ENCODE assay signal across 12 mouse cellular contexts in genomic region chr16:44149002-44149767, GRCm38 (mm10). TPM values are rescaled to one million over a fixed set of nuclear protein-coding genes. Genes with fewer than 3 reads are reported as not detected.
A peak's percentile ranks its signal among the peaks of the same experiment; 100 is the strongest.
DNase-seq lines count a peak whose midpoint lies in the region; ATAC-seq and TF ChIP-seq lines count a peak whose summit lies in the region.
"Had no signal": no experiment of that assay in that cellular context is flagged by ENCODE, and none has a peak within 500 bp of the region (broad histone marks: within the 10 kb centered on the region; RNA-seq: fewer than 3 reads in every experiment).

No protein-coding gene starts in this region.

- no peaks in the 10 kb centered on the region for H3K36me3 ChIP-seq in kidney, postnatal 0 days (ENCODE audit: insufficient read depth, low read length)
- H3K36me3 ChIP-seq: liver, embryonic 13.5 days had no signal

- no peak overlapping the region for H3K9ac ChIP-seq in kidney, postnatal 0 days (ENCODE audit: low read depth, low read length)
- H3K9ac ChIP-seq: liver, embryonic 13.5 days had no signal

- H3K9me3 ChIP-seq in kidney, postnatal 0 days (replicated peaks; ENCODE audit: low read length), result no peaks in the 10 kb centered on the region
- H3K9me3 ChIP-seq: liver, embryonic 13.5 days had no signal

- H3K4me3 ChIP-seq in kidney, postnatal 0 days (replicated peaks; ENCODE audit: low read depth, low read length), result no peak overlapping the region
- H3K4me3 ChIP-seq: liver, embryonic 13.5 days had no signal

- no peak overlapping the region for H3K4me2 ChIP-seq in kidney, postnatal 0 days (ENCODE audit: low read length)
- H3K4me2 ChIP-seq: liver, embryonic 13.5 days had no signal

- no peak overlapping the region for H3K27ac ChIP-seq in kidney, postnatal 0 days
- H3K27ac ChIP-seq: liver, embryonic 13.5 days had no signal

- H3K27me3 ChIP-seq in kidney, postnatal 0 days (ENCODE audit: insufficient read depth, low read length), result no peaks in the 10 kb centered on the region
- H3K27me3 ChIP-seq: liver, embryonic 13.5 days had no signal

- ATAC-seq in kidney, postnatal 0 days (replicated peaks; ENCODE audit: low FRiP score, low read depth), result no peak

- DNase-seq in kidney, postnatal 0 days (ENCODE audit: low spot score), result no peak
- DNase-seq in kidney, postnatal 36 days, result no peak
- DNase-seq in thymus, postnatal 0 days (ENCODE audit: low spot score), result peak; percentile 29
- no peak for DNase-seq in thymus, postnatal 14 days
- DNase-seq in induced T-regulatory cell, adult 2 months (ENCODE audit: low read depth), result peak; percentile 52
- DNase-seq in right cerebral cortex, postnatal 36 days (ENCODE audit: low spot score in 2 of 2), result no peak
- no peak for DNase-seq in gastrocnemius, postnatal 25 days
- DNase-seq: adrenal gland, postnatal 25 days; embryo, embryonic 11 days; kidney, adult 8-10 months; liver, embryonic 13.5 days; thymus, adult 2 months had no signal

- no peaks in the 10 kb centered on the region for H3K4me1 ChIP-seq in kidney, postnatal 0 days (replicated peaks; ENCODE audit: insufficient read depth, low read length)

- TF ChIP-seq CTCF in kidney, postnatal 0 days (IDR thresholded peaks at IDR 0.05; ENCODE audit: low read depth), result peak; percentile 58; the same call in 1 of the 2 replicates

- 78% methylated on average over 1 of the region's 1 CpGs for WGBS in kidney, postnatal 0 days

RNA-seq across cellular contexts. Expression of gene Naa50, which starts 9.6 kb away (rescaled TPM):
- 72.8 and 80.3 TPM in 2 replicates for polyA plus RNA-seq in kidney, postnatal 0 days (2015; fragmentation: Nextera tagmentation; extraction: Ambion mirVana)
- polyA plus RNA-seq in thymus, postnatal 0 days (2015; fragmentation: Nextera tagmentation; extraction: Ambion mirVana), result 87.4 and 89.4 TPM in 2 replicates
- total RNA-seq in gastrocnemius, postnatal 25 days (2021), result 100 to 1,000 TPM; 138 to 160 TPM

RNA-seq across cellular contexts. Expression of gene Atp6v1a, which starts 9.7 kb away (rescaled TPM):
- 131 and 136 TPM in 2 replicates for polyA plus RNA-seq in kidney, postnatal 0 days (2015; fragmentation: Nextera tagmentation; extraction: Ambion mirVana)
- polyA plus RNA-seq in thymus, postnatal 0 days (2015; fragmentation: Nextera tagmentation; extraction: Ambion mirVana), result 44.0 and 47.0 TPM in 2 replicates
- 10 to 100 TPM; 19.5 to 22.4 TPM for total RNA-seq in gastrocnemius, postnatal 25 days (2021)

RNA-seq across cellular contexts. Expression of gene Usf3, which starts 23.9 kb away (rescaled TPM):
- 2.6 and 2.7 TPM in 2 replicates for polyA plus RNA-seq in kidney, postnatal 0 days (2015; fragmentation: Nextera tagmentation; extraction: Ambion mirVana)
- 2.6 and 2.9 TPM in 2 replicates for polyA plus RNA-seq in thymus, postnatal 0 days (2015; fragmentation: Nextera tagmentation; extraction: Ambion mirVana)
- total RNA-seq in gastrocnemius, postnatal 25 days (2021), result 10 to 100 TPM; 24.3 to 36.1 TPM

Comparison
In these comparisons a context has a peak if more than half of its experiments do, and no peak if none do; other contexts are left out.
1. DNase-seq: peak in thymus, postnatal 0 days (single experiment) and induced T-regulatory cell, adult 2 months (single experiment); none in kidney, postnatal 0 days (single experiment), kidney, postnatal 36 days (0 of 2), thymus, postnatal 14 days (single experiment), right cerebral cortex, postnatal 36 days (0 of 2) and gastrocnemius, postnatal 25 days (single experiment).